Mouse (Mus musculus): Measurements from ENCODE around the gene Magi1.

DNA sequence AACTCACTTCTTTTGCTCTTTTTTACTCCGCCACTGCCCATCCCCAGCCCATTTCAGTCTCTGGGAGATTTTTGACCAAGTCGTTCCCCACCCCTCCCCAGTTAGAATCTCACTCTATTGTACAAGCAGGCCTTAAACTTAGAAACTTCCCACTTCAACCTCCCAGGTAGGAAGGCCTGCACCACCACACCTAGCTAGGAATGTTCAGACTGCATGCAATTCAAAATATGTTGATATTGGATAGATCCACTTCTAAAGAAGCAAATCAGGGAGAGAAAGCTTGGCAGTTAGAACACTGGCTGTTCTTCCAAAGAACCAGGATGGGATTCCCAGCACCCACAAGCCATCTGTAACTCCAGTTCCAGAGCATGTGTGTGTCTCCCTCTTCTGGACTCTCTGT lies 81.8 kb downstream of the Magi1 start:
- TF ChIP-seq CTCF (IDR thresholded peaks at IDR 0.05; ENCODE audit: low read depth, low read length): no peak
- TF ChIP-seq POLR2A (IDR thresholded peaks at IDR 0.05; ENCODE audit: extremely low read depth, insufficient read depth, low read length): no peak
